Mouse (Mus musculus): ENCODE measurements around the gene Fpr2.
"Not testable (repeated sequence)": the region's sequence is repeated elsewhere in the genome, so short reads cannot be mapped to it uniquely, and the experiment has no call there.

The Fpr2 gene

GRCm38 (mm10) chr17:17887774-17888248 lies at the start of gene Fpr2, which contains the start of gene Fpr3:
TSS of gene Fpr2 (plus strand) at chr17:17887824.
TSS of gene Fpr3 (plus strand) at chr17:17887852.
- no peak for DNase-seq

DNA sequence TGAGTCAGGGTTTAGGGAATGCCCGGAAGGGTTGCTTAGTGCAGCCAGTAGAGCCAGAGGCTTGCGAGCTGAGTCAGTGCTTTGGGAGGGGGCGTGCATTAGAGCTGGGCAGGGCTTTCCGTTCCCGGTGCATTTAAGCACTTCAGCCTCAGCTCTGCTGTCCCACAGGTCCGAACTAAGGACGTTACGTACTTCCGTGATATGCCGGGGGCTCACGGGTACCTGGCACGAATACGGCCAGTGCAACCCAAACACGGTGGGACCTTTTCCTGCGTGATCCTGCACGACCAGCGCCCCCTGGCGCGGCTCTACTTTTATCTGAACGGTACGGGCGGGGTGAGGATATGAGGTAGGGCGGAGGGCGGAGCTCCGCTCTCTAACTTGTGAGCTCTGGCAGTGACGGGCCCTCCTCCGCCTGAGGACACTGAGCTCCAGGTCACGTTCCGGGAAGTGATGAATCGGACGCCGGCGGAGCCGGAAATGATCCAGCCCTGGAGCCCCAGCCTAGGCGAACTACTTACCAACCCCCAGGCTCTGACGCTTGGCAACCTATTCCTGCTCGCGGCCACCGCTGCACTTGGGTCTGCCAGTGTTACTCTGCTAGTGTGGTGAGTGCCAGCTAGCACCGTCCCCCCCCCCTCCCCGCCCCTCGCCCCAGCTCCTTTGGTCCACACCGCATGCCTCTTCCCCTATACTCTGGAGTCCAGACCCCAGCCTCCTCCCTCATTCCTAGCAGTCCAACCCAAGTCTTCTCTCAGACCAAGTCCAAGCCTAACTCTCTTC lies 49.5 kb upstream of the Fpr2 start:
- DNase-seq = peak; percentile 100

- no peak for DNase-seq
Measured at GRCm38 (mm10) chr17:17839276-17839675, 48.3 kb upstream of the Fpr2 start.

GRCm38 (mm10) chr17:17840796-17841195 lies 46.8 kb upstream of the Fpr2 start:
- DNase-seq = no peak

DNA sequence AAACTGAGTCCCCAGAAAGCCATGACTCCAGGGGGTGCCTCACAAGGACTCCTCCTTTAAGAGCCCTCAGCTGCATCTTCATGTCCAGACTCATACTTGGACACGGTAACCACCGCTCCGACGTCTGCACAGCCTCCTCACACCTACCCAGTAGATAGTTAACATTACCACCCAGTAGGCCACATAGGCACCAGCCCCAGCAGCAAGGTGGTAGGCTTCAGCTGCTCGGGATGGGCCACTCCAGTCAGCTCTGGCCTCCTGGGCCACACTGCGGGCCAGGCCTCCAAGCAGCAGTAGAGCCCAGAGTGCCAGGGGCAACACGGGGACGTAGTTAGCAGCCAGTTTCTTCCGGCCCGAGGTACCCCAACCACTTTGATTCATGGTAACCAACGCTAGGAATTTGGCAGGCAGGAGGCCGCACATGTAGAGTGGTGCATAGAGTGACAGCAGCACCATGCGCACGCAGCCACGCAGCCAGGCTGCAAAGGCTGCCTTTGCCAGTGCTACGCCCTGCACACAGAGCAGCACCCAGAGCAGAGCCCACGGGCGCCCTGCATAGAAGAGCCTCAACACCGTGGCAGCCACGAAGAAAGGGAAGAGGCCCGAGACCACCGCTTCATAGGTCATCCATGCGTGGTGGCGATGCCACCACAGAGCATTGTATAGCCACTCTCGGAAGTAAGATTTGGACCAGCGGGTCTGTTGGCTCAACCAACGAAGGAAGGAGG lies 43.9 kb upstream of the Fpr2 start:
- DNase-seq = no peak

DNA sequence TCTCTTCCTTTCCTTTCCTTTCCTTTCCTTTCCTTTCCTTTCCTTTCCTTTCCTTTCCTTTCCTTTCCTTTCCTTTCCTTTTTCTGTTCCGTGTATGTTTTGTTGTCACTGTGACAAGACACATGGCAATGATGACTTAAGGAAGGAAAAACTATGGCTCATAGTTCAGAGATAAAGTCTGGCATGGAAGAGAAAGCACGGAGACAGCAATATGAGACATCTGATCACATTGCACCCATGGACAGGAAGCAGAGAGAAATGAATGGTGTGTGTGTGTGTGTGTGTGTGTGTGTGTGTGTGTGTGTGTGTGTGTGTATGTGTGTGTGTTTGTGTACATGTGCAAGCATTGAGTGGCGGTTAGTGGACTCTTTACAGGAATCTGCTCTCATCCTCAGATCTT lies 43.0 kb upstream of the Fpr2 start:
- not testable (repeated sequence) for DNase-seq

DNA sequence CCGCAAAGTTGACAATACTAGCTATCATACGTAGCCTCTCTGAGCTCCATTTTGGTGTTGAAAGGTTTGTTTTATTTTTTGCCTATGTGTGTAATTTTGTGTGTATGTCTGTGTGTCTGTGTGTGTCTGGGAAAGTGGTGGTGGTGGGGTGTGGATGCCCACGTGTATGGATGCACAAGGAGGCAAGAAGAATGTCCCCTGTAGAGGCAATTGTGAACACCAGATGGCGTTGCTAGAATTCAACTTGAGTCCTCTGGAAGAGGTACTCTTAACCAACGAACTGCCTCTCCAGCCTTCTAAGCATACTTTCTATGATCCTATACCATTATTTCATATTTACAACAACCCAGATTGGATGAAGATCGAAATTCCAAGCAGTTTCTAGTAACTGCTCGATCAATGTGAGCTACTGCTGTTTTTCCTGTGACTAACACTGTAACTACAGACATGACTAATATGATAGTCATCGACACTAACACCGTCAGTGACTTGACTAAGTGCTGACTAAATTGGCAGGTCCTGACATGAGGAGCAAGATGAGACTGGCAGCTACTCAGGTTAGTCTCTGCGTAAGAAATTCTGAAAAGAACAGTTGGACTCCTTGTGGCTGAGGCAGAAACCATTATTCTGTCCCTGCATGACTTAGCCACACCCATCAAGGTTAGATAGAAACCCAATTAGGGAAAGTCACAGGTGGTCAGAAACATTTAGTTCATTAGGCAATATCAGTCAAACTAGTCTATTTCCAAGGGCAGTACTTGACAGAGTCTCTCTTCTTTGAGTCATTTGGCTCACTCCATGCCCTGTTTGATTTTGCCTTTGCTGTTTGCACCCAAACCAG lies 42.2 kb upstream of the Fpr2 start:
- peak; percentile 66 for DNase-seq

- DNase-seq = no peak
Measured at GRCm38 (mm10) chr17:17848988-17849387, 38.6 kb upstream of the Fpr2 start.

- DNase-seq = no peak
Measured at GRCm38 (mm10) chr17:17849906-17850712, 37.5 kb upstream of the Fpr2 start.

DNA sequence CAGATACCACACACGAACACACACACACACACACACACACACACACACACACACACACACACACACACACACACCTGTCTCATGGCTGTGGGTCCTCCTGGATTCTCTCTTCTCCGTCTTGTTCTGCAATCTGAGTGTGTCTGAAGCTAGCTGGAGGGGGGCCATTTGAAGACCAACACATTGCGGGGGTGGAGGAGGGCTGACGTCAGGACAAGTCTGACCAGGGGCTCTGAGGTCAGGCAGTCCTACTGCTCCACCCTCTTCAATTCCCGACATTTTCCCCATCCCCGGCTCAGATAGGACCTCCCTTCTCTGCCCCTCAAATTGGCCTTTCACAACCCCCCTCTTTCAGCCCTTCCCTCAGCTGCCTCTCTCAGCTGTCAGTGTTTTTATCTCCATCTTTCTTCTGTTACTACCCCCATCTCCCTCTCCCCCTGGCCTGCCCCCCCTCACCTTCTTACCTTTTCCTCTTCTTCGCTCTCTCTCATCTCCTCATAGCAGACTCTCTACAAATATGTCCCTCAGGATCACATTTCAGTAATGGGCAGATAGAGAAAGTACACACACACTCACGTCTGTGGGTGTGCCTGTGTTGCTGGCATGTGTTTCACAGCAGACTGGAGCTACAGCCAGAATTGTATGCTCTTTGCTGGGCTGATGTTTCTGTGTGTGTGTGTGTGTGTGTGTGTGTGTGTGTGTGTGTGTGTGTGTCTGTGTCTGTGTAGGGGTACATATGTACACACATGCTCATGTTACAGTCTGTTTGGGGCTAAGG lies 32.4 kb upstream of the Fpr2 start, which contains the start of gene Has1:
Gene Has1 (minus strand): TSS at position 142 of the 775 bp plus-strand sequence.
- no peak for DNase-seq

- DNase-seq = peak; percentile 17
Measured at GRCm38 (mm10) chr17:17856612-17857011, 31.0 kb upstream of the Fpr2 start.

DNA sequence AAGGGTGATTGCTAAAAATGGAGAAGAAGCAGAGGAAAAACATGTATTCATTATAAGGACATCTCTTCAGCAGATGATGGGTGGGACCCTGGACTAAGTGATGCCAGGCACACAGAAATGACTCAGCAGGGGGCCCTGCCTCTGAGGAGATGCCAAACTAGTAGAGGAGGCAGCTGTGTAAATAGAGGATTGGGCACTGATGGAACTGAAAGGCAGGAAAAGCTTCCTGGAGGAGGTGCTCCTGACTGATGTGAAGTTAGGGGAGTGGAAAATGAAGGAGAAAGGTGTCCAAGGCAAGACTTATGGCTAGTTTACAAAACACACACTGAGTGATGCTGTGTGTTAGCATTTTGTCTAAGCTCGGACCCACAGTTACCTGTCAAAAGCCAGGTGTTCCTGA lies 30.2 kb upstream of the Fpr2 start:
- no peak for DNase-seq

DNA sequence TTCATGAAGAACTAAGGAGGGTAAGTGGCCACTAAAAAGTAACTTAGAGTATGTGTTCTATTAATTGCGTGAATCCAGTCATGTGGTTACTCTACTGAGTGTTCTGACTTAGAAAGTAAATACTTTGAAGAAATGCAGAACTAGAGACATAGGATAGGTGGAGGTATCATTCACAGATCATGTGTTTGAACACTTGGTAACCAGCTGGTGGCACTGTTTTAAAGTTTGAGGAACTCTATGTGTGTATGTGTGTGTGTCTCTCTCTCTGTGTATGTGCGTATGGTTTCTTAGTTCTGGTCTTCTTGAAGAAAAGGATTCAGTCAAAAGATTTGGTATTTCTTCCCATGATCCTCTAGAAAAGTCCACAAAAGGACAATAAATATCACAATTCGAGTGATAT lies 27.5 kb upstream of the Fpr2 start:
- DNase-seq = no peak

GRCm38 (mm10) chr17:17862360-17862759 lies 25.3 kb upstream of the Fpr2 start:
- peak; percentile 52 for DNase-seq

DNA sequence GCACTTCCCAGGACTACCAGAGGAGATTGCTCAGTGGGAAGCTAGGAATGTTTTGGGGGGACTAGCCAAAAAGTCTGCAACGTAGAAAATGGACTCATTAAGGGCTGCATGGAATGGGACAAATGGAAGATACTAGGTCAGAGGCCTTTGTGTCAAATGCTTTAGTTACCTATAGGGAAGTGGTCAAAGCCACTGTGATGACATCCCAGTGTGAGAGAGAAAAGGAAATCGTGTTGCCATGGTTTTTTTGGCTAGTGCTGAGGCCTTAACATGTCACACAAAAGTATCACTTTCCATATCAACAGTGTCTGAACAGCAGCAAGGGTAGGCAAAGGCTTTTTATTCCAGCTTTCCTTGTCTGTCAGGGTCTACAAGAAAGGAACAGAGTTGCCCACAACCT lies 22.5 kb upstream of the Fpr2 start:
- peak; percentile 63 for DNase-seq

- DNase-seq = peak; percentile 38
Measured at GRCm38 (mm10) chr17:17866801-17867469, 20.7 kb upstream of the Fpr2 start.

- DNase-seq = no peak
Measured at GRCm38 (mm10) chr17:17870892-17871550, 16.6 kb upstream of the Fpr2 start.

GRCm38 (mm10) chr17:17871697-17872096 lies 15.9 kb upstream of the Fpr2 start:
- peak; percentile 24 for DNase-seq

DNA sequence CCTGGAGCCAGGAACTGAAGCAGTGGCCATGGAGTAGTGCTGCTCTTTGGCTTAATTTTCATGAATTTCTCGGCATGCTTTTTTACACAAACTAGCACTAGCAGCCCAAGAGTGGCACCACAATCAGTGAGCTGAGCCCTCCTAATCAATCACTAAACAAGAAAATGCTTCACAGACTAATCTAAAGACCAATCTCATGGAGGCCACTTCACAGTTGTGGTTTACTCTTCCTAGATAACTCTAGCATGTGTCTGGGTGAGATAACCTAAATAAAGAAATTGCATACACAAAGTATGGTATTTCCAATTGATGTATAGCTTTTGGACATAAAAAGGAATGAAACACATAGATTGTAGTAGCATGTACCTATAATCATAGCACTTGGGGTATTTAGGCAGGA lies 8.3 kb upstream of the Fpr2 start:
- no peak for DNase-seq

- no peak for DNase-seq
Measured at GRCm38 (mm10) chr17:17882672-17883071, 5.0 kb upstream of the Fpr2 start.
